Comparison of ENCODE assay signal across 10 mouse cellular contexts in genomic region chr3:88513546-88514115, GRCm38 (mm10). TPM values are rescaled to one million over a fixed set of nuclear protein-coding genes. Genes with fewer than 3 reads are reported as not detected.
A peak's percentile ranks its signal among the peaks of the same experiment; 100 is the strongest.
DNase-seq lines count a peak whose midpoint lies in the region; ATAC-seq and TF ChIP-seq lines count a peak whose summit lies in the region.
"Had no signal": no experiment of that assay in that cellular context is flagged by ENCODE, and none has a peak within 500 bp of the region (broad histone marks: within the 10 kb centered on the region; RNA-seq: fewer than 3 reads in every experiment).

No protein-coding gene starts in this region.

- no peak for TF ChIP-seq POLR2A in lung, adult 2 months (IDR thresholded peaks at IDR 0.05; ENCODE audit: borderline replicate concordance, extremely low read depth, low read depth, low read length)
- peak in 1 of 2 experiments; percentile 58; a peak in 2 of 4 replicates for TF ChIP-seq POLR2A in MEL (IDR thresholded peaks at IDR 0.05; ENCODE audit: control insufficient read depth in 1 of 2, insufficient read depth in 1 of 2, low read depth in 1 of 2, low read length in 2 of 2, poor library complexity in 1 of 2)

- peak overlapping the region; percentile 30; the same call in 1 of the 2 replicates for H3K9ac ChIP-seq in lung, embryonic 16.5 days (ENCODE audit: low read length)
- peak overlapping the region; percentile 68 for H3K9ac ChIP-seq in MEL (ENCODE audit: control insufficient read depth, low read depth, low read length, poor library complexity, severe bottlenecking)
- H3K9ac ChIP-seq in intestine, embryonic 15.5 days, result no peak overlapping the region

- no peaks in the 10 kb centered on the region for H3K9me3 ChIP-seq in lung, embryonic 16.5 days (ENCODE audit: control insufficient read depth, low read length)
- H3K9me3 ChIP-seq in MEL (replicated peaks; ENCODE audit: insufficient read depth, low read length), result no peaks in the 10 kb centered on the region
- H3K9me3 ChIP-seq in intestine, embryonic 15.5 days, result no peaks in the 10 kb centered on the region

- no peak for DNase-seq in lung, adult 2 months
- DNase-seq in MEL (ENCODE audit: low read depth, low spot score), result peak; percentile 86
- peak; percentile 68 for DNase-seq in splenic B cell, adult 2 months (ENCODE audit: low read depth, low spot score)
- DNase-seq in adrenal gland, postnatal 14 days, result no peak
- DNase-seq in cerebellum, adult 9-10 months, result no peak
- DNase-seq: cerebellum, adult 9-11 months; spleen, adult 18-20 months had no signal

- peaks cover 47% of the 10 kb centered on the region for H3K4me1 ChIP-seq in lung, embryonic 16.5 days (replicated peaks; ENCODE audit: control insufficient read depth, insufficient read depth, low read length)
- H3K4me1 ChIP-seq in lung, adult 2 months (ENCODE audit: control insufficient read depth, insufficient read depth, low read length), result peaks cover 41% of the 10 kb centered on the region
- H3K4me1 ChIP-seq in MEL (ENCODE audit: control insufficient read depth in 1 of 2, insufficient read depth in 2 of 2, low read length in 2 of 2), result peaks cover 26 to 56% of the 10 kb centered on the region in 2 experiments
- H3K4me1 ChIP-seq in intestine, embryonic 15.5 days (replicated peaks), result peaks cover 58% of the 10 kb centered on the region

- no peak overlapping the region for H3K4me2 ChIP-seq in lung, embryonic 16.5 days (ENCODE audit: low read depth, low read length)
- H3K4me2 ChIP-seq in intestine, embryonic 15.5 days (replicated peaks), result no peak overlapping the region

- TF ChIP-seq EP300 in MEL (IDR thresholded peaks at IDR 0.05; ENCODE audit: low read depth in 1 of 2, low read length in 2 of 2), result peak in 1 of 2 experiments; percentile 28; a peak in 1 of 4 replicates

- no peak for TF ChIP-seq RAD21 in MEL (IDR thresholded peaks at IDR 0.05; ENCODE audit: low read depth, low read length)

- WGBS in lung, embryonic 16.5 days, result 77% methylated on average over 7 of the region's 7 CpGs
- WGBS in lung, adult 2 months, result 48% methylated on average over 7 of the region's 7 CpGs
- WGBS in intestine, embryonic 15.5 days, result 68% methylated on average over 7 of the region's 7 CpGs

- peak overlapping the region; percentile 34 for H3K27ac ChIP-seq in lung, embryonic 16.5 days (ENCODE audit: low read length)
- peak overlapping the region; percentile 85 for H3K27ac ChIP-seq in MEL (ENCODE audit: control insufficient read depth, low read depth, low read length)
- H3K27ac ChIP-seq in intestine, embryonic 15.5 days, result peak overlapping the region; percentile 41

- no peak overlapping the region for H3K4me3 ChIP-seq in lung, embryonic 16.5 days (ENCODE audit: low read length)
- H3K4me3 ChIP-seq in lung, adult 2 months (replicated peaks; ENCODE audit: extremely low read depth, low read depth, low read length), result no peak overlapping the region
- peak overlapping the region; percentile 19 to 34 for H3K4me3 ChIP-seq in MEL (ENCODE audit: control insufficient read depth in 1 of 2, insufficient read depth in 1 of 2, low read depth in 2 of 2, low read length in 2 of 2)
- H3K4me3 ChIP-seq in intestine, embryonic 15.5 days (replicated peaks), result no peak overlapping the region

- H3K27me3 ChIP-seq in lung, embryonic 16.5 days (ENCODE audit: control insufficient read depth, insufficient read depth, low read depth, low read length), result no peaks in the 10 kb centered on the region
- H3K27me3 ChIP-seq in MEL (ENCODE audit: control insufficient read depth in 1 of 2, insufficient read depth in 2 of 2, low read length in 2 of 2), result no peaks in the 10 kb centered on the region
- no peaks in the 10 kb centered on the region for H3K27me3 ChIP-seq in intestine, embryonic 15.5 days (replicated peaks)
- H3K27me3 ChIP-seq in splenic B cell, adult 2 months (ENCODE audit: control insufficient read depth, insufficient read depth, low read length, poor library complexity, severe bottlenecking), result no peaks in the 10 kb centered on the region

- TF ChIP-seq CTCF in lung, adult 2 months (IDR thresholded peaks at IDR 0.05; ENCODE audit: insufficient read depth, low read length), result no peak
- TF ChIP-seq CTCF in MEL (IDR thresholded peaks at IDR 0.05 in 2 of 3, conservative IDR thresholded peaks at IDR 0.05 in 1 of 3; ENCODE audit: control insufficient read depth in 1 of 3, insufficient read depth in 1 of 3, low read depth in 2 of 3, low read length in 3 of 3, poor library complexity in 1 of 3, severe bottlenecking in 1 of 3), result no peak

- H3K79me2 ChIP-seq in MEL (ENCODE audit: control insufficient read depth, insufficient read depth, low read length, poor library complexity), result peaks cover 1% of the 10 kb centered on the region; the same call in 1 of the 2 replicates

- no peak for ATAC-seq in lung, embryonic 16.5 days (ENCODE audit: low read depth)
- ATAC-seq in intestine, embryonic 15.5 days, result no peak

- no peaks in the 10 kb centered on the region for H3K36me3 ChIP-seq in lung, embryonic 16.5 days (ENCODE audit: control insufficient read depth, insufficient read depth, low read length)
- H3K36me3 ChIP-seq in MEL (ENCODE audit: control insufficient read depth in 1 of 2, insufficient read depth in 2 of 2, low read length in 2 of 2), result peaks cover 0 to 48% of the 10 kb centered on the region in 2 experiments; a peak in 2 of 4 replicates
- H3K36me3 ChIP-seq in intestine, embryonic 15.5 days, result no peaks in the 10 kb centered on the region
- H3K36me3 ChIP-seq in splenic B cell, adult 2 months (ENCODE audit: control insufficient read depth, insufficient read depth, low read length, poor library complexity, severe bottlenecking), result no peaks in the 10 kb centered on the region

TF ChIP-seq in MEL, 35 proteins besides CTCF, POLR2A, EP300 and RAD21 (continues in another document):
- TF ChIP-seq TBP (IDR thresholded peaks at IDR 0.05; ENCODE audit: low read depth, low read length) (peak; percentile 43; the same call in 1 of the 2 replicates), ZNF384 (IDR thresholded peaks at IDR 0.05; ENCODE audit: low read depth, low read length) (no peak), SIN3A (IDR thresholded peaks at IDR 0.05; ENCODE audit: low read length) (peak; percentile 19; the same call in 1 of the 2 replicates), SMC3 (IDR thresholded peaks at IDR 0.05; ENCODE audit: low read depth, low read length) (no peak), NELFE (IDR thresholded peaks at IDR 0.05; ENCODE audit: low read depth, low read length) (peak; percentile 47), MAZ (IDR thresholded peaks at IDR 0.05; ENCODE audit: low read depth, low read length) (0 out of 2 replicates have a peak, but pooled peaks have one; percentile 64), TCF12 (IDR thresholded peaks at IDR 0.05; ENCODE audit: low read depth, low read length) (peak; percentile 5; the same call in 1 of the 2 replicates), HCFC1 (IDR thresholded peaks at IDR 0.05; ENCODE audit: low read depth, low read length) (peak; percentile 31; the same call in 1 of the 2 replicates), MYB (IDR thresholded peaks at IDR 0.05; ENCODE audit: low read depth, low read length) (no peak), MXI1 (IDR thresholded peaks at IDR 0.05; ENCODE audit: low read depth, low read length) (peak; percentile 61)

RNA-seq across cellular contexts. Expression of gene Lmna, which starts 3.9 kb away (rescaled TPM):
- polyA plus RNA-seq in lung, embryonic 16.5 days (2015; fragmentation: Nextera tagmentation; extraction: Ambion mirVana), result 148 and 150 TPM in 2 replicates
- polyA plus RNA-seq in lung, adult 2 months (2012; rRNA removed), result 257 and 302 TPM in 2 replicates
- total RNA-seq in MEL (2012; rRNA removed), result 388 and 394 TPM in 2 replicates
- polyA plus RNA-seq in MEL (2012; ENCODE audit: insufficient read depth in 1 of 2, insufficient read length in 2 of 2, low read depth in 1 of 2, low replicate concordance in 2 of 2, missing spikeins in 1 of 2), result 100 to 1,000 TPM; 128 to 302 TPM
- polyA plus RNA-seq in intestine, embryonic 15.5 days (2015; fragmentation: Nextera tagmentation; extraction: Ambion mirVana), result 120 TPM in 2 replicates
- total RNA-seq in adrenal gland, postnatal 14 days (2021), result 97.6 and 99.3 TPM in 2 replicates

RNA-seq across cellular contexts. Expression of gene Mex3a, which starts 18.6 kb away (rescaled TPM):
- polyA plus RNA-seq in lung, embryonic 16.5 days (2015; fragmentation: Nextera tagmentation; extraction: Ambion mirVana), result 13.1 and 13.5 TPM in 2 replicates
- 0.53 and 0.84 TPM in 2 replicates for polyA plus RNA-seq in lung, adult 2 months (2012; rRNA removed)
- total RNA-seq in MEL (2012; rRNA removed), result 4.3 and 5.5 TPM in 2 replicates
- polyA plus RNA-seq in MEL (2012; ENCODE audit: insufficient read depth in 1 of 2, insufficient read length in 2 of 2, low read depth in 1 of 2, low replicate concordance in 2 of 2, missing spikeins in 1 of 2), result 10 to 100 TPM in 1 of 2 experiments, not detected in 1; 10.1 TPM
- polyA plus RNA-seq in intestine, embryonic 15.5 days (2015; fragmentation: Nextera tagmentation; extraction: Ambion mirVana), result 9.6 and 11.2 TPM in 2 replicates
- 4.2 and 4.4 TPM in 2 replicates for total RNA-seq in adrenal gland, postnatal 14 days (2021)

RNA-seq across cellular contexts. Expression of gene Rab25, which starts 34.5 kb away (rescaled TPM):
- 48.0 and 61.2 TPM in 2 replicates for polyA plus RNA-seq in lung, embryonic 16.5 days (2015; fragmentation: Nextera tagmentation; extraction: Ambion mirVana)
- 53.0 and 105 TPM in 2 replicates for polyA plus RNA-seq in lung, adult 2 months (2012; rRNA removed)
- total RNA-seq in MEL (2012; rRNA removed), result 0.75 and 0.96 TPM in 2 replicates
- 1 to 10 TPM in 1 of 2 experiments, not detected in 1; 1.9 TPM for polyA plus RNA-seq in MEL (2012; ENCODE audit: insufficient read depth in 1 of 2, insufficient read length in 2 of 2, low read depth in 1 of 2, low replicate concordance in 2 of 2, missing spikeins in 1 of 2)
- polyA plus RNA-seq in intestine, embryonic 15.5 days (2015; fragmentation: Nextera tagmentation; extraction: Ambion mirVana), result 75.2 and 89.8 TPM in 2 replicates
- total RNA-seq in adrenal gland, postnatal 14 days (2021), result not detected in 2 replicates
- total RNA-seq: left cerebral cortex, postnatal 10 days had no signal

RNA-seq across cellular contexts. Expression of gene Lamtor2, which starts 39.2 kb away (rescaled TPM):
- polyA plus RNA-seq in lung, embryonic 16.5 days (2015; fragmentation: Nextera tagmentation; extraction: Ambion mirVana), result 169 and 183 TPM in 2 replicates
- polyA plus RNA-seq in lung, adult 2 months (2012; rRNA removed), result 116 and 135 TPM in 2 replicates
- total RNA-seq in MEL (2012; rRNA removed), result 125 and 127 TPM in 2 replicates
- 100 to 1,000 TPM in 1 of 2 experiments, not detected in 1; 188 TPM for polyA plus RNA-seq in MEL (2012; ENCODE audit: insufficient read depth in 1 of 2, insufficient read length in 2 of 2, low read depth in 1 of 2, low replicate concordance in 2 of 2, missing spikeins in 1 of 2)
- 188 and 231 TPM in 2 replicates for polyA plus RNA-seq in intestine, embryonic 15.5 days (2015; fragmentation: Nextera tagmentation; extraction: Ambion mirVana)
- total RNA-seq in adrenal gland, postnatal 14 days (2021), result 133 and 138 TPM in 2 replicates

RNA-seq across cellular contexts. Expression of gene Ubqln4, which starts 39.9 kb away (rescaled TPM):
- polyA plus RNA-seq in lung, embryonic 16.5 days (2015; fragmentation: Nextera tagmentation; extraction: Ambion mirVana), result 39.3 and 41.8 TPM in 2 replicates
- 47.0 and 52.6 TPM in 2 replicates for polyA plus RNA-seq in lung, adult 2 months (2012; rRNA removed)
- total RNA-seq in MEL (2012; rRNA removed), result 73.0 and 83.0 TPM in 2 replicates
- 100 to 1,000 TPM in 1 of 2 experiments, 10 to 100 TPM in 1; 43.6 to 171 TPM for polyA plus RNA-seq in MEL (2012; ENCODE audit: insufficient read depth in 1 of 2, insufficient read length in 2 of 2, low read depth in 1 of 2, low replicate concordance in 2 of 2, missing spikeins in 1 of 2)
- 43.6 and 43.7 TPM in 2 replicates for polyA plus RNA-seq in intestine, embryonic 15.5 days (2015; fragmentation: Nextera tagmentation; extraction: Ambion mirVana)
- 70.3 and 75.3 TPM in 2 replicates for total RNA-seq in adrenal gland, postnatal 14 days (2021)

Comparison
In these comparisons a context has a peak if more than half of its experiments do, and no peak if none do; other contexts are left out.
1. H3K27ac ChIP-seq: peak in every context shown above with its lines; median percentile 85 in MEL; 41 in intestine, embryonic 15.5 days; 34 in lung, embryonic 16.5 days.
2. H3K4me3 ChIP-seq: peak in MEL (2 of 2); none in lung, embryonic 16.5 days (single experiment), lung, adult 2 months (single experiment) and intestine, embryonic 15.5 days (single experiment).
3. DNase-seq: peak in MEL (single experiment) and splenic B cell, adult 2 months (single experiment); none in lung, adult 2 months (single experiment), adrenal gland, postnatal 14 days (single experiment) and cerebellum, adult 9-10 months (single experiment).
4. RNA of gene Rab25, which starts 34.5 kb away (polyA plus RNA-seq): 53.0 to 105 TPM in lung, adult 2 months, 75.2 to 89.8 TPM in intestine, embryonic 15.5 days and 48.0 to 61.2 TPM in lung, embryonic 16.5 days; 1.9 TPM in MEL; every median in the first group is over 10 times any median in the second.